Mouse (Mus musculus) forebrain, postnatal 0 days (tissue): ENCODE data around the gene Med10. TPM values are rescaled to one million over a fixed set of nuclear protein-coding genes. Genes with fewer than 3 reads are reported as not detected.

Source experiments
- ATAC-seq: fragments of 200-750 bp; cut with Nextera tagmentation; 2 replicates; pipeline ENCODE4 v1.8.0; 2017; ENCODE audit warnings: mild to moderate bottlenecking, moderate library complexity
- DNase-seq: peaks from one replicate; pipeline ENCODE4 v3.0.0-alpha.2; 2015
- H3K27ac ChIP-seq: fragments of 300-500 bp; sonication (generic); 2 replicates; pipeline ENCODE4 v1.5.1; 2014; ENCODE audit warnings: low read depth, mild to moderate bottlenecking, antibody characterized with exemption, low read length, moderate library complexity, mixed read lengths
- H3K27me3 ChIP-seq: fragments of 300-500 bp; sonication (generic); 2 replicates; pipeline ENCODE4 v1.6.1; 2014; ENCODE audit warnings: mild to moderate bottlenecking, low read length, mixed read lengths; ENCODE audit not compliant: insufficient read depth
- H3K36me3 ChIP-seq: fragments of 300-500 bp; sonication (generic); 2 replicates; pipeline ENCODE4 v1.6.1; 2014; ENCODE audit warnings: mild to moderate bottlenecking, moderate library complexity; ENCODE audit not compliant: insufficient read depth
- H3K4me1 ChIP-seq: fragments of 300-500 bp; sonication (generic); 2 replicates; pipeline ENCODE4 v1.6.1; 2014; ENCODE audit warnings: antibody characterized with exemption; ENCODE audit not compliant: insufficient read depth
- H3K4me2 ChIP-seq: fragments of 300-500 bp; sonication (generic); 2 replicates; pipeline ENCODE4 v1.6.1; 2014; ENCODE audit warnings: low read depth, mild to moderate bottlenecking, moderate library complexity
- H3K4me3 ChIP-seq: fragments of 300-500 bp; sonication (generic); 2 replicates; pipeline ENCODE4 v1.5.1; 2014; ENCODE audit warnings: low read depth, low read length, mixed read lengths
- H3K9ac ChIP-seq: fragments of 300-500 bp; sonication (generic); 2 replicates; pipeline ENCODE4 v1.6.1; 2014; ENCODE audit warnings: mild to moderate bottlenecking
- H3K9me3 ChIP-seq: fragments of 300-500 bp; sonication (generic); 2 replicates; pipeline ENCODE4 v1.6.1; 2016; ENCODE audit warnings: low read length
- CTCF ChIP-seq: sonication (generic); IDR thresholded peaks from 2 replicates; pipeline ENCODE4 v1.5.1; 2016; ENCODE audit warnings: antibody characterized with exemption, control low read depth, low read depth
- WGBS: fragments of 180-500 bp; shearing (Covaris S2); extraction: QIAGEN DNeasy Blood & Tissue Kit; methylation state at CpG from one replicate; pipeline ENCODE4 v1.1.7; 2014; 5-methylcytosine and 5-hydroxymethylcytosine counted together
- polyA plus RNA-seq: library from polyadenylated mRNA; unstranded; fragments of >200 nt; fragmentation: Nextera tagmentation; extraction: Ambion mirVana; gene quantifications from 2 replicates; pipeline ENCODE4 v1.2.1, GENCODE M21; 2015
- total RNA-seq: library from RNA; depleted of rRNA; stranded (reverse); fragments of >200 nt; gene quantifications from 2 replicates; pipeline ENCODE4 v1.2.3, GENCODE M21; 2014; rRNA removed

Med10 gene
- total and polyA plus RNA-seq, 2 experiments from 2014 or later: 58.5 to 174 TPM

- ATAC-seq (peak; percentile 16; the same call in 1 of the 2 replicates), DNase-seq (peak; percentile 62)
- Histone ChIP-seq H3K4me2 (no peak overlapping the region), H3K36me3 (no peaks in the 10 kb centered on the region), H3K9me3 (no peaks in the 10 kb centered on the region), H3K4me3 (no peak overlapping the region), H3K9ac (no peak overlapping the region), H3K4me1 (0 out of 2 replicates have a peak, but pooled peaks cover 3% of the 10 kb centered on the region), H3K27me3 (no peaks in the 10 kb centered on the region), H3K27ac (no peak overlapping the region)
- 75% methylated on average over 4 of the region's 4 CpGs for WGBS
- TF ChIP-seq CTCF: no peak
Observed at GRCm38 (mm10) chr13:69862276-69862675, 60.1 kb downstream of the Med10 start.

- WGBS: 57% methylated on average over 8 of the region's 8 CpGs
- no peaks in the 10 kb centered on the region for H3K9me3 ChIP-seq
- peak overlapping the region; percentile 59 for H3K27ac ChIP-seq
- H3K4me1 ChIP-seq: 0 out of 2 replicates have a peak, but pooled peaks cover 3% of the 10 kb centered on the region
- ATAC-seq (peak; percentile 70), DNase-seq (peak; percentile 51)
- no peak overlapping the region for H3K9ac ChIP-seq
- no peak overlapping the region for H3K4me2 ChIP-seq
- no peaks in the 10 kb centered on the region for H3K36me3 ChIP-seq
- H3K4me3 ChIP-seq: no peak overlapping the region
- no peaks in the 10 kb centered on the region for H3K27me3 ChIP-seq
- no peak for TF ChIP-seq CTCF
Observed at GRCm38 (mm10) chr13:69864911-69865310, 62.7 kb downstream of the Med10 start.

Other genes starting within 250 kb of the Med10 start
- gene Srd5a1, start 191.0 kb upstream of the Med10 start, total RNA-seq: 16.2 TPM in 2 replicates
- gene Srd5a1, start 191.0 kb upstream of the Med10 start, polyA plus RNA-seq: 24.3 and 37.2 TPM in 2 replicates
- gene Ube2ql1, start 62.5 kb upstream of the Med10 start, total RNA-seq: 120 and 129 TPM in 2 replicates
- gene Ube2ql1, start 62.5 kb upstream of the Med10 start, polyA plus RNA-seq: 22.2 and 25.6 TPM in 2 replicates